ENCODE assay signal across 8 mouse cellular contexts in the genomic region with DNA sequence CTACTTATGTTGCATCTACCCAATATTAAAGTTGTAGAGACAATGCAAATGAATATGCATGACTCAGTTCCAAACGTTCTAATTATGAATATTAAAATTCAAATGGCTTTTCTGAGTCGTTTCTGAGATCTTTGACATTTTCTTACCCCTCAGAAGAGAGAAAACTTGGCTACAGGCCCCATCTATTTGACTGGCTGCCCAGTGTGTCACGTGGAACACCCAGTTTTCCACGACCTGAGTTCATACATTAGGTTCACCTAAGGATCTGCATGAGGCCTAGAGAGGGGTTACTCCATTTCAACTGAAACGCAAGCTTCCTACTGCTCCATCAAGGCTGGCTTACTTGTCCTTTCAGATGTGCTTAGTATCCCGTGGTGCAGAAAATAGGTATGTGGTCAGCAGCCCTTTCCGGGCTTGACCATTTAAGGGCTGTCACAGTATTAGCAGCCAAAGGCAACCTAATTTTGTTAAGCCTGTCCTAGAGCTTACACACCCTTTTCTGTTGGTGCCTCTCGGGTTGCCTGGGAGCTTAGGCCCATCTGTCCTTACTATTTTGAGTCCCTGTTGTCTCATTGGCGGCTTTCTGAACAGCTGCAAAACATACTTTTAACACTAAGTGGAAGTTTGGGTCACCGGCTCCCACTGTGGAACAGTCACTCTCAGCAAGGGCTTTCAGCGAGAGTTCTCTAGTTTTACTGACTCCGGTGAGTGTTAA. TPM values are rescaled to one million over a fixed set of nuclear protein-coding genes. Genes with fewer than 3 reads are reported as not detected.
A peak's percentile ranks its signal among the peaks of the same experiment; 100 is the strongest.
DNase-seq lines count a peak whose midpoint lies in the region; ATAC-seq lines count a peak whose summit lies in the region.

Vma21 (plus strand) TSS at position 294 of the 715 bp plus-strand sequence.

- H3K9me3 ChIP-seq in kidney, embryonic 16.5 days (ENCODE audit: low read length), result no peaks in the 10 kb centered on the region
- no peaks in the 10 kb centered on the region for H3K9me3 ChIP-seq in liver, embryonic 13.5 days (replicated peaks)
- no peaks in the 10 kb centered on the region for H3K9me3 ChIP-seq in neural tube, embryonic 15.5 days (replicated peaks)

- H3K27me3 ChIP-seq in kidney, embryonic 16.5 days (ENCODE audit: insufficient read depth, low read length), result no peaks in the 10 kb centered on the region
- H3K27me3 ChIP-seq in liver, embryonic 13.5 days, result no peaks in the 10 kb centered on the region
- H3K27me3 ChIP-seq in neural tube, embryonic 15.5 days (replicated peaks), result no peaks in the 10 kb centered on the region

- peaks cover 5% of the 10 kb centered on the region; the same call in 1 of the 2 replicates for H3K4me1 ChIP-seq in kidney, embryonic 16.5 days (ENCODE audit: insufficient read depth, low read length)
- peaks cover 6% of the 10 kb centered on the region; the same call in 1 of the 2 replicates for H3K4me1 ChIP-seq in liver, embryonic 13.5 days (replicated peaks)
- H3K4me1 ChIP-seq in neural tube, embryonic 15.5 days, result peaks cover 7% of the 10 kb centered on the region

- H3K4me3 ChIP-seq in kidney, embryonic 16.5 days (ENCODE audit: low read length), result peak within 1 kb of the TSS; percentile 69
- peak within 1 kb of the TSS; percentile 72 for H3K4me3 ChIP-seq in liver, embryonic 13.5 days (replicated peaks)
- H3K4me3 ChIP-seq in neural tube, embryonic 15.5 days (replicated peaks), result peak within 1 kb of the TSS; percentile 62

- no peaks in the 10 kb centered on the region for H3K36me3 ChIP-seq in kidney, embryonic 16.5 days (ENCODE audit: insufficient read depth, low read length)
- H3K36me3 ChIP-seq in liver, embryonic 13.5 days, result no peaks in the 10 kb centered on the region
- no peaks in the 10 kb centered on the region for H3K36me3 ChIP-seq in neural tube, embryonic 15.5 days

- DNase-seq in A20 (ENCODE audit: low read depth, low spot score), result peak; percentile 44
- DNase-seq in MN1 (ENCODE audit: low spot score), result peak; percentile 51
- peak in 1 of 2 experiments; percentile 25 for DNase-seq in heart, adult 18-20 months
- peak; percentile 0 for DNase-seq in liver, embryonic 13.5 days
- DNase-seq in thymus, postnatal 10 days (ENCODE audit: low spot score in 2 of 2), result no peak

- H3K4me2 ChIP-seq in kidney, embryonic 16.5 days (replicated peaks; ENCODE audit: low read depth, low read length), result peak within 1 kb of the TSS; percentile 56
- peak within 1 kb of the TSS; percentile 64 for H3K4me2 ChIP-seq in liver, embryonic 13.5 days
- H3K4me2 ChIP-seq in neural tube, embryonic 15.5 days, result peak within 1 kb of the TSS; percentile 59

- peak within 1 kb of the TSS; percentile 81 for H3K27ac ChIP-seq in kidney, embryonic 16.5 days (ENCODE audit: low read length)
- peak within 1 kb of the TSS; percentile 82 for H3K27ac ChIP-seq in liver, embryonic 13.5 days
- peak within 1 kb of the TSS; percentile 89 for H3K27ac ChIP-seq in neural tube, embryonic 15.5 days (replicated peaks)

- H3K9ac ChIP-seq in kidney, embryonic 16.5 days (replicated peaks; ENCODE audit: low read length), result peak within 1 kb of the TSS; percentile 76
- peak within 1 kb of the TSS; percentile 77 for H3K9ac ChIP-seq in liver, embryonic 13.5 days
- H3K9ac ChIP-seq in neural tube, embryonic 15.5 days (replicated peaks), result peak within 1 kb of the TSS; percentile 61

- no peak for ATAC-seq in common myeloid progenitor, adult 5-6 weeks (replicated peaks; ENCODE audit: low read depth, poor library complexity, severe bottlenecking)
- ATAC-seq in kidney, embryonic 16.5 days (ENCODE audit: low FRiP score, low TSS enrichment), result 0 out of 2 replicates have a peak, but pooled peaks have one; percentile 7
- no peak for ATAC-seq in liver, embryonic 13.5 days (ENCODE audit: low read depth)
- ATAC-seq in neural tube, embryonic 15.5 days (ENCODE audit: low FRiP score), result peak; percentile 13; the same call in 1 of the 2 replicates

- 46% methylated on average over 12 of the region's 12 CpGs for WGBS in kidney, embryonic 16.5 days
- WGBS in liver, embryonic 13.5 days (ENCODE audit: insufficient replicate concordance), result 40% methylated on average over 12 of the region's 12 CpGs
- 34% methylated on average over 12 of the region's 12 CpGs for WGBS in neural tube, embryonic 15.5 days

RNA-seq across cellular contexts. Expression of gene Vma21, which starts in this region (rescaled TPM):
- 21.7 and 28.2 TPM in 2 replicates for total RNA-seq in common myeloid progenitor, adult 5-6 weeks (2017)
- total RNA-seq in heart, adult 18-20 months (2021), result 10 to 100 TPM; 14.2 to 17.7 TPM
- 39.8 and 41.1 TPM in 2 replicates for polyA plus RNA-seq in kidney, embryonic 16.5 days (2015; fragmentation: Nextera tagmentation; extraction: Ambion mirVana)
- polyA plus RNA-seq in liver, embryonic 13.5 days (2015; fragmentation: Nextera tagmentation; extraction: Ambion mirVana), result 36.9 and 39.0 TPM in 2 replicates
- polyA plus RNA-seq in neural tube, embryonic 15.5 days (2015; fragmentation: Nextera tagmentation; extraction: Ambion mirVana), result 52.7 and 52.9 TPM in 2 replicates

Comparison
In these comparisons a context has a peak if more than half of its experiments do, and no peak if none do; other contexts are left out.
1. DNase-seq: peak in A20 (single experiment), MN1 (single experiment) and liver, embryonic 13.5 days (single experiment); none in thymus, postnatal 10 days (0 of 2).
2. ATAC-seq: peak in kidney, embryonic 16.5 days (single experiment) and neural tube, embryonic 15.5 days (single experiment); none in common myeloid progenitor, adult 5-6 weeks (single experiment) and liver, embryonic 13.5 days (single experiment).
3. Peak in every context shown above with its lines, with median percentiles within 50 percentile points of each other: H3K27ac ChIP-seq, H3K4me2 ChIP-seq, H3K4me3 ChIP-seq and H3K9ac ChIP-seq.